Mouse (Mus musculus) megakaryocyte, embryonic 14.5 days (primary cell): ENCODE results near the gene St8sia1.

Experiments
- FLI1 ChIP-seq: IDR thresholded peaks from 2 replicates; pipeline ENCODE4 v1.6.1; 2012; ENCODE audit warnings: low read length, inconsistent platforms, mixed read lengths
- GATA1 ChIP-seq: IDR thresholded peaks from 3 replicates; pipeline ENCODE4 v1.6.1; 2012; ENCODE audit warnings: mixed read lengths, low read length, inconsistent platforms, borderline replicate concordance

DNA sequence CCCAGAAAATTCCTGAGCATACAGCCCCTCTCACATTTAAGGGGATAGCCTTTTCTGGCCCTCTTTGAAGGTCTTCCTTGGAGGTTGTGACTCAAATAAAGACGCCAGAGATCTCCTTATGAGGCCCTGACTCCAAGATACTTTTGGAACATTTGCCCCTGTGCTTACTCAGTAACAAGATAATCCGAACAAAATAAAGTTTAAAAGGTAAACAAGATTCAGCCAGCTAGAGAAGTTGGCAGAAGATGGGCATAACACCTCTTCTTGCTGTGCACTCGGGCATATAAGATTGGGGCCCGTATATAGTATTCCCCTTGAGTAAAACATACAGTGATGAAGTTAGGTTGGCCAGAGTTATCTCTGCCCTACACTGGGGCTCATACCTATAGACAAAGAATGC, 104.3 kb downstream of the St8sia1 start:
- TF ChIP-seq GATA1 (no peak), FLI1 (no peak)
